Mouse (Mus musculus) ZHBTc4 (cell line): Measurements from ENCODE around the gene Amdhd1.
"Not testable (repeated sequence)": the region's sequence is repeated elsewhere in the genome, so short reads cannot be mapped to it uniquely, and the experiment has no call there.

ENCODE experiments used
- DNase-seq: peaks from one replicate; pipeline ENCODE4 v3.0.0-alpha.2; 2011; ENCODE audit warnings: low read depth, low spot score

Amdhd1 gene

DNA sequence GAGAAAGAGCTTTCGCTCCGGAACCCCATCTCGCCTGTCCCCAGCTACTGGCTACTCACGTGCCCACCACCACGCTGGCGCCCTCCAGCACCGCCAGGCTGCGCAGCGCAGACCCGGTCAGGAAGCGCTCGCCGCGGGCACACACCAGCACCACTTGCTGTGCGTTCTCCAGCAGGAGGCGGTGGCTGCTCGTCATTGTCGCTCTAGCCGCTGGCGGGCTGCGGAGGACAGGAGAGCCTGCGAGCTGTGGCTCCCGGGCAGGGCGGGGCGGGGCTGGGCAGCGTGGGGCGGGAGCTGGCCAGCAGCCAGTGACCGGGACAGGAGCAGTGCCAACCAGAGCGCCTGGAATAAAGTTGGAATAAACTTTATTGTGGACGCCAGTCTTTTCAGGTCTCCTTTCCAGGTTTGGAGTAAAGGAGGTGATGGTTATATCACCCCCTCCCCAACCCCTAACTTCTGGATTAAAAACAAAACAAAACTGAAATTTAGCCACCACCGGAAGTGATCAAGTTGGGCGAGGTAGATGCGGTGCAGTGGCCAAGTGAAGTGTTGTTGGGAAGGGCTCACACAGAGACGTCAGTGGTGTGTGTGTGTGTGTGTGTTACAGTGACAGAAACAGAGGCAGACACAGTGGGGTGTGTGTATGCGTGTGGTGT, at the start of gene Amdhd1:
Gene Amdhd1 (minus strand): TSS at position 259 of the 656 bp plus-strand sequence.
- peak; percentile 84 for DNase-seq

DNA sequence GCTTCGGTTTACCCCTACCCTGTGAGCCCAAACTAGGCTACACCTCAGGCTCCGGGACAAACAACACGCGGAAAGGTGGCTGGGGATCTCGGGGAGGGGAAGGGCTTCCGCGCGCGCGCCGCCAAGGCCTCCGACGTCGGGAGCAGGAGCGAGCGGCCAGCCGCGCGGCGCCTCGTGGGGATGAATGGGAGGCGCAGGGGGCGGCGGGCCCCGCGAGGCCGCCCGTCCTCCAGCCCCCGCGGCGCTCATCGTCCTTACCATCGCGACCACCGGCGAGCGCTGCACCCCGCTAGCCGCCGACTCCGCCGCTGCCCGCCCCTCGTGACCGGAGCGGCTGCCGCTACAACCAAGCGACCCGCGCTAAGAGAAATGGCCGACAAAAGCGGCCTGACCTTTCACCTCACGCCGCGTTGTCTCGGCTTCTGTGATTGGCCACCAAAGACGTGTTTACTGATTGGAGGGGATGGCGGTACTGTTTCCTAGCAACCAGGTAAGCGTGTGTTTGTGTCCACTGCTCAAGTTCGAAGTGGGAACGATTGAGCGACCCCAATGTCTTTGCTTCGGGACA, 49.5 kb upstream of the Amdhd1 start, which contains the start of gene Snrpf:
Gene Snrpf (minus strand): TSS at position 426 of the 568 bp plus-strand sequence.
- DNase-seq = peak; percentile 97

DNA sequence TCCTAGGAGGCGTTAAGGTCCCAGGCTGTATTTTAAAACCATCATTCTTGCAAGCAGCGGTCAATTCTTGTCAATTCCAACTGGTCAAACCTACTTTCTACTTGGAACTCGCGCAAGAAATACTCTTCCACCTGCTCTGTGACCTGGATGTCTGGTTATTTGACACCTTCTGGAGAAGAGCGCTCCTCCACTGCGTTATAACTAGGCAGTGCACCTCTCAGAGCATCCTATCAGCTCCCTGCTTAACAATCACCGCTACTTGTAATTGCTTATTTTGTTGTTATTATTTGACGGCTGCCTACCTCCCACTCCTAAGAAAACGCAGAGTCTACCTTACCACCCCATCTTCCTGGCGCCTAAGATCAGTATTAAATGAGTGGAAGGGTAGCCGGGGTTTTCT, 49.0 kb upstream of the Amdhd1 start:
- no peak for DNase-seq

DNA sequence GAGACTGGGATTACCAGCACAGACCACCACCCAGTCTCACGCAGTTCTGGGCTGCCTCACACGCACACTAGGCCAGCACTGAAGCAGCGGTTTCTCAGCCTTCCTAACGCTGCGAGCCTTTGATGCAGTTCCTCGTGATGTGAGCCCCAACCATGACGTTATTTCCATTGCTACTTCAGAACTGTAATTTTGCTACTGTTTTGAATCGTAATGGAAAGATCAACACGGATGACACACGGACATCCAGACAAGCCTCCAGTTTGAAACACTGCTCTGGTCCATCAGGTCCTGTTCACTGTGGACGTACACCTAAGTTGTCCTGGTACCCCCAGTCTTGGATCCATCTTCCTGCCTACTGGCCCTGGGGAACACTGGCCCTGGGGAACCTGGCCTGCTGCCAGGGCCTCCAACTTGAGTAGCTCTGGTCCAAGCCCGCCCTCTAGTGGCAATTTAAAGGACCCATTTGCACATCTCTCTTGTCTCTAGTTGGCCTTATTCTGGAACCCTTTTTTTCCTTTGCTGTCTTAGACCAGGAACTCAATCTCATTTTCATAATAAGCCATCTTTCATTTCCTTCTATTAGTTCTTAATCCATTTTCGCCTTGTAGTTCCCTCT, 37.5 kb upstream of the Amdhd1 start:
- DNase-seq = peak; percentile 92

DNA sequence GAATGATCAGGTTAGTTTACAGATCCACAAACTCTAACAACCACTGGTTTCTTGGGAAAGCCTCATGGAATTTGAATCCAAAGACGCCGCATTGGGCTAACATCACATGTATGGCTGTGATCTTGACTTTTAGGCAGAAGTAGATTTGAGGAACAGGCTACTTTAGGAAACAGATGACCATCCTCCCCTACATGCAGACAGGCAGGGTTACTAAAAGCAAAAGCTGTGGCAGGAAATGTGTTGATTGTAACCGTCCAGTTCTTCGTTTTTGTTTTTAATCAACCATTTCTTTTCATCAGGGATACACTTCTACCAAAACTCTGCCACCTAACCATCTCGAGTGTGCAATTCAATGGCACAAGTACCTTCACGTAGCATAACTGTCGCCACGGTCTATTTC, 36.1 kb upstream of the Amdhd1 start:
- DNase-seq = no peak

DNA sequence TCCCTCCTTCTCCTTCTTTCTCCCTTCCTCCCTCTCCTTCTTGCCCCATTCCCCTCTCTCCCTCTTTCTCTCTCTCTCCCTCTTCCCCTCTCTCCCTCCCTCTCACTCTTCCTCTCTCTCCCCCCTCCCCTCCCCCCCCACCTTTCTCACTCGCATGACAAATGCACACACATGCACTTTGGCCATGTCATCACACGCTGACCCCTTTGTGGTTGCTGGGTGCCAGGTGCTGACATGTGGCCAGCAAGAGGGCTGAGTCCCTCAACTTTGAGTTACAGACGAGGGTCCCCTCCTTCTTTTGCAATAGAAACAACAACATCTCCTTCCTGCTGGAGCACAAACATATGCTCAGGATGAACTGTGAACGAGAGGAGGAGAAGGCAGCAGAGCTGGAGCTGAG, 35.1 kb upstream of the Amdhd1 start:
- DNase-seq = no peak

DNA sequence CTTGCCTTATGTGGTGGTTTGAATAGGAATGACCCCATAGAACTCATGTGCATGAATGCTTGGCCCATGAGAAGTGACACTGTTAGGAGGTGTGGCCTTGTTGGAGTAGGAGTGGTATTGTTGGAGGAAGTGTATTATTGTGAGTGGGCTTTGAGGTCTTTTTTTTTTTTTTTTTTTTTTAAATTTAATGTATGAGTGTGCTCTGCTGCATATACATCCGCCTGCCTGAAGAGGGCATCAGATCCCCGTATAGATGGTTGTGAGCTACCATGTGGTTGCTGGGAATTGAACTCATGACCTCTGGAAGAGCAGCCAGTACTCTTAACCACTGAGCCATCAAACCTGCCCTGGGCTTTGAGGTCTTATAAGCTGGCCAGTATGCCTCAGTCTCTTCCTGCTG, 32.4 kb upstream of the Amdhd1 start:
- DNase-seq = peak; percentile 45

DNA sequence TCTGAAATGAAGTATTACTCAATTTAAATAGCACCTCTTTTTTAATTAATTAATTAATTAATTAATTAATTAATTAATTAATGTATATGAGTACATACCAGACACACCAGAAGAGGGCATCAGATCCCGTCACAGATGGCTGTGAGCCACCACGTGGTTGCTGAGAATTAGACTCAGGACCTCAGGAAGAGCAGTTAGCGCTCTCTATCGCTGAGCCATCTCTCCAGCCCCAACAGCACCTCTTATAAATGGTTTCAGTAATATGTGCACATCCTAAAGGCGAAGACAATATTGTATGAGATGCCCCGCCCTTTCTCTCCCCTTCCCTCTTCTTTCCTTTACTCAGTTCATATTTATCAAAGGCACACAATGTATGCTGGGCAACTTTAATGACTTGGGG, 28.8 kb upstream of the Amdhd1 start:
- no peak for DNase-seq

DNA sequence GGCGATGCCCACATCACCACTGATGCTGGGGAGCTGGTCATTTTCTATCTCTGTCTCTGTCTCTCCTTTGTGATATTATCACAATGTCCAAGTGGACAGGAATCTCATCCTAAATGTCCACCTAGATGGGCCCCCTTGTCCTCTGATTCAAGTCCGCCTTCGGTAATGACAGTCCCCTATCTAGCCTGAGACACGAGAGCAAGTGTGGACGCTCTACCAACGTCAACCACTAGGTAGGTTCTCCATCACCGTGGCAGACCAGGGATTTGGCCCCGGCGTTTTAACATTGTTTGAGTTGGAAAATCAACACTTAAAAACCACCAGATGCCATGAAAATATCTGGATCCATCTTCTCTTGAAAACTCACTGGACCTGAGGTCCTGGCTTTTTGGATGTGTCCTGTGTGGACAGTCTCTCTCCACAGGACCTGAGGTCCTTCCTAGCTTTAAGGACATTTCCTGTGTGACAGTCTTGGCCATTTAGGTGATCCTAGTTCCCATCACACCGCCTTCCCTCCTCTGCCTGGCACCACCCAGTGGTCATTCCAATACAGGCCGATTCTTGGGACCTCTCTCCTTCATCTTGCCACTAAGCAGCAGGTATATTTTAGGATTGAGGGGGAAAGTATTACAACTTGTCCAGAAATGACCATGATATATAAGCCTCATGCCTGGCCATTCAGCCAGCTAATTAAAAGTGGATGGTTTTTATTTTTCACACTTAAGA, 28.2 kb upstream of the Amdhd1 start:
- DNase-seq = no peak

DNA sequence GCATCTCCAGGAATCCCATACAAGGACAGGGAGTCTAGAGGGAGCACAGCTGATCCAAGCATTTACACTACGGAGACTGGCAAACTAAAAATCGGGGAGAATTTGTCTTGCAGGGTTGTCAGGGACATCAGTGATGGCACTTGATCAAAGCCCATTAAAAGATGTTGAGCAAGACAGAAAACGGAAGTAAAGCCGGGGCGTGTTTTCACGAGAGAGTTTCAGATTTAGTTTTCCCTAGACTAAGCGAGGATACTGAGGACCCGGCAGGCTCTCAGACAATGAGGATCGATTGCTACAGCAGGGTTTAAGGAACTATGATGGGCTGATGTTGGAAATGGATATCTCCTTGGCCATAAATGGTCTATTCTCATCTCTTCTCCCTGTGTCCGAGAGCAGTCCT, 27.2 kb upstream of the Amdhd1 start:
- no peak for DNase-seq

DNA sequence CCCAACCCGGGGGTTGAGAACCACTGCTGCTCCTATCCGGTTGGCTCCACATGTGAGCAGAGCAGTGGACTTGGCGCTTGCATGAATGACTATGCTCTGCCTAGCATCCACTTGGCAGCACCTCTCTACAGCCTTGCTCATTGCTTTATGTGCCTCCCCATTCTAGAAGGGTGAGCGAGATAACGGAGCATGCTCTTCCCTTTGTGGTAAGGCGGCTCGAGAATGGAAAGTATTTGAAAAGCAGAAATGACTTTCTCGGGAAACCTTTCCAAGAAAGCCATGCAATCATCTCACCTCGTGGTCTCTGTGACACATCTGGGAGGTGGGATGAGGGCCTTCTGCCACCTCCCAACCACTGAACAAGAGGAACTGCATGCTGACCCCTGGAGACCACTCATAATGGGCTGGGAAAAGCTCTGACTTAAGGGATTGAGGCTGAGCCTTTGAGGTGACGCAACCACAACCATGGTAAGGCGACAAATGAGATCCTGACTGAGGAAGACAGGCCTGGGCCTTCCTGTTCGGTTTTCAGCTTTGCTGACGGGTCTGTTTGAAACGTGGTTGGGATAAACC, 24.8 kb upstream of the Amdhd1 start:
- no peak for DNase-seq

DNA sequence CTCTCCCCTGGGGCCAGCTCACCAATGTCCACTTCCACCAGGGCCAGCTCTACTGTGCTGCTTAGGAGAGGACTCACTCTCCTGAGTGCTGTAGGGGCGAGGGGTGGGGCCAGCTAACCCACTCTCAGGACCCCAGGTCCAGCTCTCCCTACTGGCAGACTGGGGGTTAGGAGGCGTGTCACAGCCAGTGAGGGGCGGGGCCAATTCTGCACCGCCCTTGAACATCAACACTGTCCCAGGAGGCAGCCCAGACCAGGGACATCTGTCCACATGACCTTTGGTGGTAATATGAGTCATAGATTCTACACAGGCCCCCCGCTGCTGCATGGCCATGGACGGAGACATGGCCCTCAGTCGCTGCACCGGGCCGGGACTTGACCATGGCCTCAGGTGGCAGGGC, 20.0 kb upstream of the Amdhd1 start:
- DNase-seq = peak; percentile 54

DNA sequence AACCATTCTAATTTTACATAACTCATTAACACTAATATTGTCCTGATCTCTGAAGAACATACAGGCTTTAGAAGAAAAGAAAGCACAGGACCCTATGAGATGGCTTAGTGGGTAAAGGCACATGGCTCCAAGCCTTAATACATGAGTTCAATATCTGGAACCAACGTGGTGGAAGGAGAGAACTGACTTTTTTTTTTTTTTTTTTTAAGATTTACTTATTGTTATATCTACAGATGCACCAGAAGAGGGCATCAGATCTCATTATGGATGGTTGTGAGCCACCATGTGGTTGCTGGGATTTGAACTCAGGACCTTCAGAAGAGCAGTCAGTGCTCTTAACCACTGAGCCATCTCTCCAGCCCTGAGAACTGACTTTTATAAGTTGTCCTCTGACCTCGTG, 18.1 kb upstream of the Amdhd1 start:
- not testable (repeated sequence) for DNase-seq

DNA sequence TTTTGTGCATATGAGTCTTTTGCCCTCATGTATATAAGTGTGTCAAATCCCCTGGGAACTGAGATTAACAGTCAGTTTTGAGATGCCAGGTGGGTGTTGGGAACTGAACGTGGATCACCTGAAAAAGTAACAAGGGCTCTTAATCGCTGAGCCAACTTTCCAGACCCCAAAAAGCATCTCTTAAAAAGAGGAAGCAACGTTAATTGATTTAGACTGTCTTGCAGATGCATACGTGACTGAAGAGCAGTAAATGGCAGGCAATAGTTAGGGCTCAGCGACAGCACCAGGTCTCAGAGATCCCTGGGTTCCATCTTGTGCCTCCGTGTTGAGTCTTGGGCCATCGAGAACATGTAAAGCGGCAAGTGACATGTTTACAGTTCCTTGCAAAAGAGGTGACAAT, 12.8 kb upstream of the Amdhd1 start:
- DNase-seq = no peak

DNA sequence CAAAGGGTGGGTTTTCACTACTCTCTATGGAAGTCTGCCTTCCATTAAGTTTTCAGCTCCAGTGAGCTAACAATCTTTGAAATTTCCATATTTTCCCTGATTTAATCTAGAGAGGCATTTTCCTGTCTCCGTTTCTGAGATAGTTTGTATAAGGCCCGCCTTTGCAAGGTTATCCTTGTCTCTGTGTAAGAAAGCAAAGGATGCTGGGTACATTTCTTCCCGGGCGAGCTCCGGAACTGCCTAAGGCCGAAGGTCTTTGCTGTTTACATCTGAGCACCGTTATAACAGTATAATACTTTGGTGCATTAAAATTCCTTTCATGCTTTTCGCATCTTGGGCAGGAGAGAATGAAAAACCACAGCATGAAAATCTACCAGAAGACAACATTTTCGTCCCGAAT, 10.0 kb upstream of the Amdhd1 start:
- DNase-seq = peak; percentile 47

DNA sequence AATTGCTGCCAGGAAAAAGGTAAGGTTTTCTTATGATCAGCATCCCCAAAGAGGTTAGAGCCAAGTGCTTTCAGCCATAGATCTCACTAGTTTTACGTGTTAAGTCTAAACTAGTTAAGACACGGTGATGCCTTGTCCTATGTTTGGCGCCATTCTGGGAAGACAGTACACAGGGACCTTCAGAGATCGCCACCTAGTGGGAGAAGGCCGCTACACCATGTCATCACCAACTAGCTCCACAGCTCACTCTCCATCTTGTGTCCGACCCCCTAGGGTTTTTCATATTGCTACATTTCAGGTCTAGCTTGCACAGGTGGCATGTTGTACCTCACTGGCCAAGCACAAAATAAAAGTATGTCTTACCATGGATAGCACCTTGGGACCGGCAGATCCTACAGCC, 9.2 kb upstream of the Amdhd1 start:
- peak; percentile 91 for DNase-seq

DNA sequence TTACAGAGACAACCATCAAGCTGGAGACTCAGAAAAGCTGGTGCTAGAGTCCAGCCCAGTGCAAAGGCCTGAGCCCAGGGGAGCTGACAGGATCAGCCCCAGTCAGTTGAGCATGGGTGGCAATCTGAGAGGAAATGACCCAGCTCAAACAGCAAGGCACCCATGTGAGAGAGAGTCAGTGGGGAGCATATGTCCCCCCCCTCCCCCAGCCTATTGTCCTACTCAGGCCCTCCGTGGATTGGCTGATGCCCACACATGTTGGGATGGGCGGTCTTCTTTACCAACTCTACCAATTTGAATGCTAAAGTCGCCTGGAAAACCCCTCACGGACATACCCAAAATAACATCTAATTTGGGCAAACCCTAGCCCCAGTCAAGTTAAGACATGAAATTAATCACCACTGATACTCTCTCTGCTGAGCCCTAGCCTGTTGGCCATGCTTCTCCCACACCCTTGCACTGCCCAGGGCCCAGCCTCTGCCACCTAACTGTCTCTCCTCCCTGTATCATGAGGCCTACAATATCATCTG, 8.0 kb upstream of the Amdhd1 start:
- no peak for DNase-seq

DNA sequence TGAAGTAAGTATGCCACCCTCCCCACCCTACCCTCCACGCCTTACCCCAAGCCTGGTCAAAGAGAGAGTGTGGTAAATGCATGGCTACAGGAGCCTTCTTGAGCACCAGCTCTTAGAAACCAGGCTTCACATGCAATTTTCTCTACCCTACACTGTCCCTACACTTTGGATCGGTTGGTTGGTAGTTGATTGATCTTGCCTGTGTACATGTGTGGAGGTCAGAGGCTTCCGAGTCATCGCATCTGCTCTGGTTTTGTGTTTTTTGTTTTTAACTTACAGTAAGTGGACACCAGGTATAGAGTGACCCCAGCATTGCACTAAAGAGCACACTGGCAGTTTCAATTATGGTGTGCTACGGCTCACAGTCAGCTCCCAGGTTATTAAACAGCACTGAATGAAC, 4.3 kb upstream of the Amdhd1 start:
- DNase-seq = no peak

DNA sequence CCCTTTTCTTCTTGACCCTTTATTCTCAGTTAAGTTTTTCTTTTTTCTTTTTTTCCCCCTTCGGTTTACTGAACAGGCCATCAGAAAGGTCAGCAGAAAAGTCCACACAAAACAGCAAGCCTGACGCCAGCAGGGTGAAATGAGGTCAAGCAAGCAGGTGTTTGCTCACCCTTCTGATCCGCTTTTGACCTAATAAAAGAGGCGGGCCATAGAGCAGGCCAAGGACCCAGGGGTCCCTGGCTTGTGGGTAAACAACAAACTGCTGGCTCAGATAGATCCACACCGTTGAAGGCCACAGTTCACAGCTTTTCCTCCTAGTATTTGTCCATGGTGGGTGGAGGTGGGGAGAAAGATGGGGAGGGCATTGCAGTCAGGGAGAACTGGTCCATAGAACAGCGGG, 3.3 kb upstream of the Amdhd1 start:
- no peak for DNase-seq

DNA sequence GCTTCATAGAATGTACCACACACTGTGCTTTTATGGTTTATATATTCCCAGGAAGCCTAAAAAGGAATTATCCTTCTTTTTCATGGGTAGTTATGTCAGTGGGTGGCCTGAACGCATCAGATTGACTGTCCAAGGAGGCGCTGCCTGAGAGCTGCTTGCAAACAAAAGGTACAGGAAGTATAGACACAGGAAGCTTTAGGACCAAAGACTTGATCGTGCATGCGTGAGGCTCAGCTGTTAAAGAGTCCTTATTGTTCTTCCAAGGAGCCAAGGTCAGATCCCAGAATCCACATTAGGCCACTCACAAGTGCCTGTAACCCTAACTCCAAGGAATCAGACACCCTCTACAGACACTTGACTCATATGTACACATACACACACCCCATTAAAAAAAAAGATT, 2.5 kb upstream of the Amdhd1 start:
- DNase-seq = peak; percentile 88

DNA sequence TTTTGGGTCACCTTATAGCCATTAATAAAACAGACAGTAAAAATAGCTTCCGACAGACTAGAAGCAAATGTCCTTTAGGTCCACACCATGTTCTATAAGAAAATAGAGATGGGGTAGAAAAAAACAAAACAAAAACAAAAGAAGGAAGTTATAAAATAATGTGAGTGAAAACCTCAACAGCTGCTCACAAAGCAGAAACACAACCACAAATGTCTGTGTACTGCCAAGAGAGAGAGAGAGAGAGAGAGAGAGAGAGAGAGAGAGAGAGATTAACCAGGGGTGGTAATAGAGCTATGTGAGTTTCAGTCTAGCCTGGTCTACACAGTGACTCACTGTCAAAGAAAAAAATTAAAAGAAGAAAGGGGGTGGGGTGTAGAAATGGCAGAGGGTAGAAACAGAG, 1.8 kb upstream of the Amdhd1 start:
- no peak for DNase-seq
